Comparison of ENCODE assay signal across 12 mouse cellular contexts in genomic region chr8:70605871-70606779, GRCm38 (mm10). TPM values are rescaled to one million over a fixed set of nuclear protein-coding genes. Genes with fewer than 3 reads are reported as not detected.
DNase-seq lines count a peak whose midpoint lies in the region; ATAC-seq and TF ChIP-seq lines count a peak whose summit lies in the region.
"Had no signal": no experiment of that assay in that cellular context is flagged by ENCODE, and none has a peak within 500 bp of the region (broad histone marks: within the 10 kb centered on the region; RNA-seq: fewer than 3 reads in every experiment).

No protein-coding gene starts in this region.

- no peak for ATAC-seq in intestine, embryonic 16.5 days
- no peak for ATAC-seq in intestine, embryonic 15.5 days
- ATAC-seq in forebrain, postnatal 0 days: no peak
- no peak for ATAC-seq in midbrain, embryonic 12.5 days (ENCODE audit: low FRiP score, low read depth)
- ATAC-seq in erythroid progenitor cell, adult 5-6 weeks (replicated peaks; ENCODE audit: low FRiP score, poor library complexity, severe bottlenecking): no peak
- no peak for ATAC-seq in inflammation-experienced regulatory T-cells, adult 6 months

- no peaks in the 10 kb centered on the region for H3K9me3 ChIP-seq in intestine, embryonic 16.5 days (ENCODE audit: control insufficient read depth, low read length)
- H3K9me3 ChIP-seq in intestine, embryonic 15.5 days: no peaks in the 10 kb centered on the region
- peaks cover 12% of the 10 kb centered on the region; the same call in 1 of the 2 replicates for H3K9me3 ChIP-seq in embryonic facial prominence, embryonic 10.5 days
- no peaks in the 10 kb centered on the region for H3K9me3 ChIP-seq in forebrain, postnatal 0 days (ENCODE audit: low read length)
- H3K9me3 ChIP-seq in midbrain, embryonic 12.5 days: no peaks in the 10 kb centered on the region

- H3K27ac ChIP-seq in intestine, embryonic 16.5 days (ENCODE audit: low read length): no peak overlapping the region
- no peak overlapping the region for H3K27ac ChIP-seq in intestine, embryonic 15.5 days
- no peak overlapping the region; the same call in 1 of the 2 replicates for H3K27ac ChIP-seq in embryonic facial prominence, embryonic 10.5 days (replicated peaks)
- no peak overlapping the region for H3K27ac ChIP-seq in forebrain, postnatal 0 days (ENCODE audit: low read depth, low read length)
- H3K27ac ChIP-seq in midbrain, embryonic 12.5 days (replicated peaks): no peak overlapping the region

- DNase-seq in embryonic facial prominence, embryonic 10.5 days (ENCODE audit: low spot score): no peak
- no peak for DNase-seq in forebrain, postnatal 0 days
- no peak for DNase-seq in right cerebral cortex, adult 18-20 months
- DNase-seq: cerebellum, postnatal 14 days; gastrocnemius, postnatal 25 days; thymus, postnatal 25 days had no signal

- H3K4me1 ChIP-seq in intestine, embryonic 16.5 days (ENCODE audit: control insufficient read depth, insufficient read depth, low read length): peaks cover 40% of the 10 kb centered on the region
- H3K4me1 ChIP-seq in intestine, embryonic 15.5 days (replicated peaks): peaks cover 35% of the 10 kb centered on the region
- peaks cover 77% of the 10 kb centered on the region for H3K4me1 ChIP-seq in embryonic facial prominence, embryonic 10.5 days
- peaks cover 25% of the 10 kb centered on the region for H3K4me1 ChIP-seq in forebrain, postnatal 0 days (ENCODE audit: insufficient read depth)
- peaks cover 72% of the 10 kb centered on the region for H3K4me1 ChIP-seq in midbrain, embryonic 12.5 days

- no peaks in the 10 kb centered on the region for H3K27me3 ChIP-seq in intestine, embryonic 16.5 days (replicated peaks; ENCODE audit: control insufficient read depth, insufficient read depth, low read length)
- H3K27me3 ChIP-seq in intestine, embryonic 15.5 days (replicated peaks): no peaks in the 10 kb centered on the region
- no peaks in the 10 kb centered on the region for H3K27me3 ChIP-seq in embryonic facial prominence, embryonic 10.5 days (replicated peaks; ENCODE audit: low read depth, poor library complexity, severe bottlenecking)
- peaks cover 8% of the 10 kb centered on the region; the same call in 1 of the 2 replicates for H3K27me3 ChIP-seq in forebrain, postnatal 0 days (ENCODE audit: insufficient read depth, low read length)
- H3K27me3 ChIP-seq in midbrain, embryonic 12.5 days: peaks cover 2% of the 10 kb centered on the region

- no peak overlapping the region for H3K4me3 ChIP-seq in intestine, embryonic 16.5 days (ENCODE audit: low read length)
- H3K4me3 ChIP-seq in intestine, embryonic 15.5 days (replicated peaks): no peak overlapping the region; the same call in 1 of the 2 replicates
- peak overlapping the region; percentile 89 for H3K4me3 ChIP-seq in embryonic facial prominence, embryonic 10.5 days
- H3K4me3 ChIP-seq in forebrain, postnatal 0 days (ENCODE audit: low read depth, low read length): no peak overlapping the region
- 0 out of 2 replicates have a peak overlapping the region, but pooled peaks have one; percentile 81 for H3K4me3 ChIP-seq in midbrain, embryonic 12.5 days

- no peak overlapping the region for H3K4me2 ChIP-seq in intestine, embryonic 16.5 days (ENCODE audit: low read depth, low read length)
- H3K4me2 ChIP-seq in intestine, embryonic 15.5 days (replicated peaks): no peak overlapping the region
- peak overlapping the region; percentile 89 for H3K4me2 ChIP-seq in forebrain, postnatal 0 days (ENCODE audit: low read depth)
- peak overlapping the region; percentile 90 for H3K4me2 ChIP-seq in midbrain, embryonic 12.5 days (replicated peaks)

- H3K9ac ChIP-seq in intestine, embryonic 16.5 days (ENCODE audit: low read depth, low read length): peak overlapping the region; percentile 89; the same call in 1 of the 2 replicates
- no peak overlapping the region; the same call in 1 of the 2 replicates for H3K9ac ChIP-seq in intestine, embryonic 15.5 days
- H3K9ac ChIP-seq in forebrain, postnatal 0 days: no peak overlapping the region
- H3K9ac ChIP-seq in midbrain, embryonic 12.5 days (replicated peaks): no peak overlapping the region

- no peaks in the 10 kb centered on the region for H3K36me3 ChIP-seq in intestine, embryonic 16.5 days (ENCODE audit: control insufficient read depth, insufficient read depth, low read length)
- H3K36me3 ChIP-seq in intestine, embryonic 15.5 days: peaks cover 5% of the 10 kb centered on the region; the same call in 1 of the 2 replicates
- H3K36me3 ChIP-seq in embryonic facial prominence, embryonic 10.5 days (replicated peaks): peaks cover 39% of the 10 kb centered on the region
- H3K36me3 ChIP-seq in forebrain, postnatal 0 days (ENCODE audit: insufficient read depth): 0 out of 2 replicates have a peak, but pooled peaks cover 11% of the 10 kb centered on the region
- peaks cover 14% of the 10 kb centered on the region; the same call in 1 of the 2 replicates for H3K36me3 ChIP-seq in midbrain, embryonic 12.5 days

- 79% methylated on average over 9 of the region's 9 CpGs for WGBS in intestine, embryonic 16.5 days
- 84% methylated on average over 9 of the region's 9 CpGs for WGBS in intestine, embryonic 15.5 days
- 89% methylated on average over 9 of the region's 9 CpGs for WGBS in embryonic facial prominence, embryonic 10.5 days
- 89% methylated on average over 9 of the region's 9 CpGs for whole genome bisulfite sequencing in forebrain, postnatal 0 days
- 88% methylated on average over 9 of the region's 9 CpGs for WGBS in midbrain, embryonic 12.5 days

- no peak for TF ChIP-seq CTCF in forebrain, postnatal 0 days (IDR thresholded peaks at IDR 0.05; ENCODE audit: low read depth)

RNA-seq across cellular contexts. Expression of gene Ssbp4, which starts 2.5 kb away (rescaled TPM):
- 63.2 and 73.9 TPM in 2 replicates for polyA plus RNA-seq in intestine, embryonic 16.5 days (2015; fragmentation: Nextera tagmentation; extraction: Ambion mirVana)
- polyA plus RNA-seq in intestine, embryonic 15.5 days (2015; fragmentation: Nextera tagmentation; extraction: Ambion mirVana): 86.9 and 91.7 TPM in 2 replicates
- 105 and 109 TPM in 2 replicates for polyA plus RNA-seq in embryonic facial prominence, embryonic 10.5 days (2016; fragmentation: Nextera tagmentation; extraction: Ambion mirVana)
- 197 and 249 TPM in 2 replicates for total RNA-seq in forebrain, postnatal 0 days (2014; rRNA removed)
- polyA plus RNA-seq in forebrain, postnatal 0 days (2015; fragmentation: Nextera tagmentation; extraction: Ambion mirVana): 204 and 221 TPM in 2 replicates
- polyA plus RNA-seq in midbrain, embryonic 12.5 days (2016; fragmentation: Nextera tagmentation; extraction: Ambion mirVana): 115 and 118 TPM in 2 replicates
- total RNA-seq in erythroid progenitor cell, adult 5-6 weeks (2015; ENCODE audit: low replicate concordance): 9.0 and 13.0 TPM in 2 replicates
- total RNA-seq in erythroid progenitor cell, adult 5-6 weeks (2017; ENCODE audit: low replicate concordance): 18.1 and 30.6 TPM in 2 replicates
- 10 to 100 TPM in 2 of 3 experiments, 1 to 10 TPM in 1; 2.6 to 16.2 (median 14.7) TPM for polyA plus RNA-seq in inflammation-experienced regulatory T-cells, adult 6 months (2017; shearing (Covaris generic))

RNA-seq across cellular contexts. Expression of gene Lrrc25, which starts 9.8 kb away (rescaled TPM):
- polyA plus RNA-seq in intestine, embryonic 16.5 days (2015; fragmentation: Nextera tagmentation; extraction: Ambion mirVana): 2.9 and 3.0 TPM in 2 replicates
- 2.4 and 2.5 TPM in 2 replicates for polyA plus RNA-seq in intestine, embryonic 15.5 days (2015; fragmentation: Nextera tagmentation; extraction: Ambion mirVana)
- 0.77 and 0.79 TPM in 2 replicates for polyA plus RNA-seq in embryonic facial prominence, embryonic 10.5 days (2016; fragmentation: Nextera tagmentation; extraction: Ambion mirVana)
- 1.4 and 2.8 TPM in 2 replicates for total RNA-seq in forebrain, postnatal 0 days (2014; rRNA removed)
- polyA plus RNA-seq in forebrain, postnatal 0 days (2015; fragmentation: Nextera tagmentation; extraction: Ambion mirVana): 1.2 TPM in 2 replicates
- polyA plus RNA-seq in midbrain, embryonic 12.5 days (2016; fragmentation: Nextera tagmentation; extraction: Ambion mirVana): 1.0 and 1.6 TPM in 2 replicates
- total RNA-seq in erythroid progenitor cell, adult 5-6 weeks (2015; ENCODE audit: low replicate concordance): 2.5 and 11.7 TPM in 2 replicates
- total RNA-seq in erythroid progenitor cell, adult 5-6 weeks (2017; ENCODE audit: low replicate concordance): 2.3 and 3.5 TPM in 2 replicates
- 1 to 10 TPM in 1 of 3 experiments, under 1 TPM in 2; 0.47 to 3.8 (median 0.71) TPM for polyA plus RNA-seq in inflammation-experienced regulatory T-cells, adult 6 months (2017; shearing (Covaris generic))

RNA-seq across cellular contexts. Expression of gene Isyna1, which starts 12.0 kb away (rescaled TPM):
- 105 and 121 TPM in 2 replicates for polyA plus RNA-seq in intestine, embryonic 16.5 days (2015; fragmentation: Nextera tagmentation; extraction: Ambion mirVana)
- 123 and 130 TPM in 2 replicates for polyA plus RNA-seq in intestine, embryonic 15.5 days (2015; fragmentation: Nextera tagmentation; extraction: Ambion mirVana)
- 184 and 187 TPM in 2 replicates for polyA plus RNA-seq in embryonic facial prominence, embryonic 10.5 days (2016; fragmentation: Nextera tagmentation; extraction: Ambion mirVana)
- 127 and 136 TPM in 2 replicates for total RNA-seq in forebrain, postnatal 0 days (2014; rRNA removed)
- 93.3 and 106 TPM in 2 replicates for polyA plus RNA-seq in forebrain, postnatal 0 days (2015; fragmentation: Nextera tagmentation; extraction: Ambion mirVana)
- 107 and 112 TPM in 2 replicates for polyA plus RNA-seq in midbrain, embryonic 12.5 days (2016; fragmentation: Nextera tagmentation; extraction: Ambion mirVana)
- 5.8 and 15.9 TPM in 2 replicates for total RNA-seq in erythroid progenitor cell, adult 5-6 weeks (2015; ENCODE audit: low replicate concordance)
- total RNA-seq in erythroid progenitor cell, adult 5-6 weeks (2017; ENCODE audit: low replicate concordance): 2.5 and 8.0 TPM in 2 replicates
- 10 to 100 TPM; 27.6 to 32.6 (median 31.7) TPM for polyA plus RNA-seq in inflammation-experienced regulatory T-cells, adult 6 months (2017; shearing (Covaris generic))

RNA-seq across cellular contexts. Expression of gene Gdf15, which starts 26.1 kb away (rescaled TPM):
- polyA plus RNA-seq in intestine, embryonic 16.5 days (2015; fragmentation: Nextera tagmentation; extraction: Ambion mirVana): 3.6 and 3.7 TPM in 2 replicates
- 2.3 and 2.9 TPM in 2 replicates for polyA plus RNA-seq in intestine, embryonic 15.5 days (2015; fragmentation: Nextera tagmentation; extraction: Ambion mirVana)
- 0.14 TPM in 1 of 2 replicates, not detected in the other for polyA plus RNA-seq in embryonic facial prominence, embryonic 10.5 days (2016; fragmentation: Nextera tagmentation; extraction: Ambion mirVana)
- 0.90 TPM in 1 of 2 replicates, not detected in the other for total RNA-seq in forebrain, postnatal 0 days (2014; rRNA removed)
- 0.18 and 0.26 TPM in 2 replicates for polyA plus RNA-seq in forebrain, postnatal 0 days (2015; fragmentation: Nextera tagmentation; extraction: Ambion mirVana)
- polyA plus RNA-seq in midbrain, embryonic 12.5 days (2016; fragmentation: Nextera tagmentation; extraction: Ambion mirVana): 0.17 TPM in 1 of 2 replicates, not detected in the other
- not detected in 2 replicates for total RNA-seq in erythroid progenitor cell, adult 5-6 weeks (2015; ENCODE audit: low replicate concordance)
- not detected in 2 replicates for total RNA-seq in erythroid progenitor cell, adult 5-6 weeks (2017; ENCODE audit: low replicate concordance)
- polyA plus RNA-seq in inflammation-experienced regulatory T-cells, adult 6 months (2017; shearing (Covaris generic)): not detected
- total RNA-seq: neutrophil, adult 5-6 weeks had no signal

RNA-seq across cellular contexts. Expression of gene Pgpep1, which starts 54.1 kb away (rescaled TPM):
- polyA plus RNA-seq in intestine, embryonic 16.5 days (2015; fragmentation: Nextera tagmentation; extraction: Ambion mirVana): 88.3 and 101 TPM in 2 replicates
- 58.0 and 74.2 TPM in 2 replicates for polyA plus RNA-seq in intestine, embryonic 15.5 days (2015; fragmentation: Nextera tagmentation; extraction: Ambion mirVana)
- polyA plus RNA-seq in embryonic facial prominence, embryonic 10.5 days (2016; fragmentation: Nextera tagmentation; extraction: Ambion mirVana): 51.8 and 52.7 TPM in 2 replicates
- 22.1 and 23.8 TPM in 2 replicates for total RNA-seq in forebrain, postnatal 0 days (2014; rRNA removed)
- 22.1 and 26.1 TPM in 2 replicates for polyA plus RNA-seq in forebrain, postnatal 0 days (2015; fragmentation: Nextera tagmentation; extraction: Ambion mirVana)
- 82.7 and 93.7 TPM in 2 replicates for polyA plus RNA-seq in midbrain, embryonic 12.5 days (2016; fragmentation: Nextera tagmentation; extraction: Ambion mirVana)
- total RNA-seq in erythroid progenitor cell, adult 5-6 weeks (2015; ENCODE audit: low replicate concordance): 0.36 and 6.3 TPM in 2 replicates
- total RNA-seq in erythroid progenitor cell, adult 5-6 weeks (2017; ENCODE audit: low replicate concordance): under 0.01 and 3.0 TPM in 2 replicates
- 1 to 10 TPM; 3.8 to 6.4 (median 4.8) TPM for polyA plus RNA-seq in inflammation-experienced regulatory T-cells, adult 6 months (2017; shearing (Covaris generic))

Comparison
In these comparisons a context has a peak if more than half of its experiments do, and no peak if none do; other contexts are left out.
1. H3K4me2 ChIP-seq: peak in forebrain, postnatal 0 days (single experiment) and midbrain, embryonic 12.5 days (single experiment); none in intestine, embryonic 16.5 days (single experiment) and intestine, embryonic 15.5 days (single experiment).
2. H3K4me3 ChIP-seq: peak in embryonic facial prominence, embryonic 10.5 days (single experiment) and midbrain, embryonic 12.5 days (single experiment); none in intestine, embryonic 16.5 days (single experiment), intestine, embryonic 15.5 days (single experiment) and forebrain, postnatal 0 days (single experiment).